In the genomic region with DNA sequence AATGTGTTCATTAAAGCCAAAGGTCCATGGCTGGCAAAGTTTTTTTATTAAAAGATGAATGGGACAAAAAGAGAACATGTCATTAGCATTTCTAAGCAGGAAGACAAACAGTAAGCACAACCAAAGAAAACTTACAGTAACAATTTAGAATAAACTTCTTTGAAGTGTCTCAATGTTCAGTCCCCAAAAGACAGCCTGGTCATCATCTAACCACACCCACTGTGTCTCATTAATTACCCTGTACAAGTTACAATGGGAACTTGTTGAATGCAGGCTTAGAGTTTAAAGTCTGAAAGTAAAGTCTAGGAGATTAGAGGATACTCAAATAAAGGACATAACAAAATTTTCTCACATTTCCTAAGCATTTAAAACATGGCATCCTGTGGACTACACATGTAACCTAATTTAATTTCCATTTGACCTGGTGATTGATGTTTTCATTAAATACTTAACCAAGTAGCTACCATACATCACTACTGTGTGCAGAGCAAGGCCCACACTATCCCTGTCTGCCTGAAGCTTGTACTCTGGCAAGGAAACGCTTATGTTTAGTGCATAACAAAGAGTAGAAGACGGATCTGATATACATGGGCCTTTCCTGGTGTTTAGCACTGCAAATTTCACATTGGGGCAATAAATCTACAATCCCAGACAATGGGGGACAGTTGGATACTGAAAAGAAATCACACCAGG, we compare ENCODE assay signal across 19 mouse cellular contexts.
DNase-seq lines count a peak whose midpoint lies in the region; ATAC-seq and TF ChIP-seq lines count a peak whose summit lies in the region.
"Had no signal": no experiment of that assay in that cellular context is flagged by ENCODE, and none has a peak within 500 bp of the region (broad histone marks: within the 10 kb centered on the region; RNA-seq: fewer than 3 reads in every experiment).

No protein-coding gene starts in this region.

- no peaks in the 10 kb centered on the region for H3K9me3 ChIP-seq in forebrain, embryonic 14.5 days (replicated peaks; ENCODE audit: control insufficient read depth, low read length)
- no peaks in the 10 kb centered on the region for H3K9me3 ChIP-seq in forebrain, postnatal 0 days (ENCODE audit: low read length)
- no peaks in the 10 kb centered on the region for H3K9me3 ChIP-seq in midbrain, embryonic 10.5 days (replicated peaks)
- no peaks in the 10 kb centered on the region for H3K9me3 ChIP-seq in midbrain, postnatal 0 days (ENCODE audit: low read length)
- H3K9me3 ChIP-seq in neural tube, embryonic 11.5 days (ENCODE audit: control insufficient read depth, low read length): no peaks in the 10 kb centered on the region
- H3K9me3 ChIP-seq in neural tube, embryonic 14.5 days (ENCODE audit: control insufficient read depth, low read length): no peaks in the 10 kb centered on the region
- H3K9me3 ChIP-seq: embryonic facial prominence, embryonic 12.5 days; heart, embryonic 13.5 days; intestine, embryonic 15.5 days had no signal

- no peak overlapping the region for H3K4me2 ChIP-seq in forebrain, embryonic 14.5 days (ENCODE audit: low read length)
- H3K4me2 ChIP-seq in forebrain, postnatal 0 days (ENCODE audit: low read depth): no peak overlapping the region
- H3K4me2 ChIP-seq in midbrain, postnatal 0 days (ENCODE audit: low read depth, low read length, poor library complexity, severe bottlenecking): no peak overlapping the region
- H3K4me2 ChIP-seq in neural tube, embryonic 11.5 days (ENCODE audit: low read depth): no peak overlapping the region
- no peak overlapping the region for H3K4me2 ChIP-seq in neural tube, embryonic 14.5 days (ENCODE audit: low read depth, low read length)
- H3K4me2 ChIP-seq: embryonic facial prominence, embryonic 12.5 days; heart, embryonic 13.5 days; intestine, embryonic 15.5 days had no signal

- H3K4me3 ChIP-seq in forebrain, embryonic 14.5 days (ENCODE audit: low read depth, low read length): no peak overlapping the region
- no peak overlapping the region for H3K4me3 ChIP-seq in forebrain, postnatal 0 days (ENCODE audit: low read depth, low read length)
- H3K4me3 ChIP-seq in midbrain, embryonic 10.5 days: no peak overlapping the region
- H3K4me3 ChIP-seq in midbrain, postnatal 0 days (ENCODE audit: low read depth, low read length): no peak overlapping the region
- no peak overlapping the region for H3K4me3 ChIP-seq in neural tube, embryonic 11.5 days (ENCODE audit: low read depth, low read length)
- H3K4me3 ChIP-seq in neural tube, embryonic 14.5 days (ENCODE audit: low read depth, low read length): no peak overlapping the region
- H3K4me3 ChIP-seq: embryonic facial prominence, embryonic 12.5 days; heart, embryonic 13.5 days; intestine, embryonic 15.5 days had no signal

- no peaks in the 10 kb centered on the region; the same call in 1 of the 2 replicates for H3K27me3 ChIP-seq in forebrain, embryonic 14.5 days (replicated peaks; ENCODE audit: control insufficient read depth, insufficient read depth, low read length)
- H3K27me3 ChIP-seq in forebrain, postnatal 0 days (ENCODE audit: insufficient read depth, low read length): no peaks in the 10 kb centered on the region
- no peaks in the 10 kb centered on the region for H3K27me3 ChIP-seq in midbrain, embryonic 10.5 days (ENCODE audit: low read depth, poor library complexity, severe bottlenecking)
- no peaks in the 10 kb centered on the region for H3K27me3 ChIP-seq in midbrain, postnatal 0 days (ENCODE audit: insufficient read depth, low read length)
- no peaks in the 10 kb centered on the region for H3K27me3 ChIP-seq in neural tube, embryonic 11.5 days (ENCODE audit: control insufficient read depth, insufficient read depth, low read length)
- no peaks in the 10 kb centered on the region for H3K27me3 ChIP-seq in neural tube, embryonic 14.5 days (ENCODE audit: control insufficient read depth, insufficient read depth, low read length)
- H3K27me3 ChIP-seq: embryonic facial prominence, embryonic 12.5 days; heart, embryonic 13.5 days; intestine, embryonic 15.5 days had no signal

- TF ChIP-seq CTCF in forebrain, postnatal 0 days (IDR thresholded peaks at IDR 0.05; ENCODE audit: low read depth): no peak
- TF ChIP-seq CTCF in midbrain, postnatal 0 days (IDR thresholded peaks at IDR 0.05): no peak

- H3K36me3 ChIP-seq in forebrain, embryonic 14.5 days (ENCODE audit: control insufficient read depth, insufficient read depth, low read length): no peaks in the 10 kb centered on the region
- no peaks in the 10 kb centered on the region for H3K36me3 ChIP-seq in forebrain, postnatal 0 days (ENCODE audit: insufficient read depth)
- no peaks in the 10 kb centered on the region for H3K36me3 ChIP-seq in midbrain, embryonic 10.5 days
- H3K36me3 ChIP-seq in midbrain, postnatal 0 days (ENCODE audit: insufficient read depth, low read length): no peaks in the 10 kb centered on the region
- H3K36me3 ChIP-seq in neural tube, embryonic 11.5 days (ENCODE audit: control insufficient read depth, insufficient read depth, low read length): no peaks in the 10 kb centered on the region
- H3K36me3 ChIP-seq in neural tube, embryonic 14.5 days (ENCODE audit: control insufficient read depth, insufficient read depth, low read length): no peaks in the 10 kb centered on the region
- H3K36me3 ChIP-seq: embryonic facial prominence, embryonic 12.5 days; heart, embryonic 13.5 days; intestine, embryonic 15.5 days had no signal

- 5% methylated on average over 2 of the region's 2 CpGs for WGBS in forebrain, embryonic 14.5 days
- 14% methylated on average over 2 of the region's 2 CpGs for WGBS in forebrain, postnatal 0 days
- 44% methylated on average over 2 of the region's 2 CpGs for WGBS in midbrain, embryonic 10.5 days
- 32% methylated on average over 2 of the region's 2 CpGs for WGBS in midbrain, postnatal 0 days
- 30% methylated on average over 2 of the region's 2 CpGs for WGBS in neural tube, embryonic 11.5 days
- WGBS in neural tube, embryonic 14.5 days: 16% methylated on average over 2 of the region's 2 CpGs

- H3K27ac ChIP-seq in forebrain, embryonic 14.5 days (ENCODE audit: low read depth, low read length): no peak overlapping the region
- H3K27ac ChIP-seq in forebrain, postnatal 0 days (ENCODE audit: low read depth, low read length): no peak overlapping the region
- peak overlapping the region; percentile 73 for H3K27ac ChIP-seq in midbrain, embryonic 10.5 days (replicated peaks)
- no peak overlapping the region for H3K27ac ChIP-seq in midbrain, postnatal 0 days (ENCODE audit: low read depth, low read length)
- H3K27ac ChIP-seq in neural tube, embryonic 11.5 days (ENCODE audit: low read depth, low read length): no peak overlapping the region
- no peak overlapping the region for H3K27ac ChIP-seq in neural tube, embryonic 14.5 days (ENCODE audit: low read depth, low read length)
- H3K27ac ChIP-seq: embryonic facial prominence, embryonic 12.5 days; heart, embryonic 13.5 days; intestine, embryonic 15.5 days had no signal

- ATAC-seq in forebrain, embryonic 14.5 days: peak; percentile 62
- ATAC-seq in forebrain, postnatal 0 days: no peak
- ATAC-seq in midbrain, postnatal 0 days (ENCODE audit: low FRiP score): no peak
- ATAC-seq in neural tube, embryonic 11.5 days (ENCODE audit: insufficient read depth, low FRiP score, low TSS enrichment): peak; percentile 78
- peak; percentile 51; the same call in 1 of the 2 replicates for ATAC-seq in neural tube, embryonic 14.5 days (ENCODE audit: low read depth)
- ATAC-seq: intestine, embryonic 15.5 days had no signal

- no peaks in the 10 kb centered on the region; the same call in 1 of the 2 replicates for H3K4me1 ChIP-seq in forebrain, embryonic 14.5 days (ENCODE audit: control insufficient read depth, insufficient read depth, low read length)
- H3K4me1 ChIP-seq in forebrain, postnatal 0 days (ENCODE audit: insufficient read depth): no peaks in the 10 kb centered on the region
- H3K4me1 ChIP-seq in midbrain, embryonic 10.5 days: peaks cover 28% of the 10 kb centered on the region
- no peaks in the 10 kb centered on the region for H3K4me1 ChIP-seq in midbrain, postnatal 0 days (ENCODE audit: insufficient read depth, low read length)
- peaks cover 4% of the 10 kb centered on the region; the same call in 1 of the 2 replicates for H3K4me1 ChIP-seq in neural tube, embryonic 11.5 days (ENCODE audit: control insufficient read depth, insufficient read depth, low read length)
- H3K4me1 ChIP-seq in neural tube, embryonic 14.5 days (ENCODE audit: control insufficient read depth, insufficient read depth, low read length): no peaks in the 10 kb centered on the region
- H3K4me1 ChIP-seq: embryonic facial prominence, embryonic 12.5 days; heart, embryonic 13.5 days; intestine, embryonic 15.5 days had no signal

- H3K9ac ChIP-seq in forebrain, embryonic 14.5 days (ENCODE audit: low read length): no peak overlapping the region
- no peak overlapping the region for H3K9ac ChIP-seq in forebrain, postnatal 0 days
- no peak overlapping the region for H3K9ac ChIP-seq in midbrain, postnatal 0 days (replicated peaks; ENCODE audit: low read length, poor library complexity, severe bottlenecking)
- no peak overlapping the region for H3K9ac ChIP-seq in neural tube, embryonic 11.5 days (ENCODE audit: low read length)
- no peak overlapping the region for H3K9ac ChIP-seq in neural tube, embryonic 14.5 days (replicated peaks; ENCODE audit: low read depth, low read length)
- H3K9ac ChIP-seq: embryonic facial prominence, embryonic 12.5 days; heart, embryonic 13.5 days; intestine, embryonic 15.5 days had no signal

- DNase-seq in forebrain, embryonic 14.5 days (ENCODE audit: low spot score): peak; percentile 43
- no peak for DNase-seq in forebrain, postnatal 0 days
- DNase-seq in midbrain, embryonic 10.5 days (ENCODE audit: low spot score): no peak
- DNase-seq in midbrain, postnatal 0 days (ENCODE audit: low spot score): no peak
- DNase-seq in neural tube, embryonic 11.5 days (ENCODE audit: low spot score): no peak
- no peak for DNase-seq in neural tube, embryonic 10.5 days (ENCODE audit: extremely low spot score, low spot score)
- no peak for DNase-seq in cerebellum, adult 11 months
- DNase-seq: adrenal gland, adult 2 months; adrenal gland, postnatal 25 days; cerebellum, adult 11-12 months; cerebellum, adult 9-10 months; cerebellum, postnatal 25 days; gastrocnemius, postnatal 36 days; heart, adult 11 months; heart, postnatal 4 days had no signal

Comparison
In these comparisons a context has a peak if more than half of its experiments do, and no peak if none do; other contexts are left out.
1. ATAC-seq: peak in forebrain, embryonic 14.5 days (single experiment), neural tube, embryonic 11.5 days (single experiment) and neural tube, embryonic 14.5 days (single experiment); none in forebrain, postnatal 0 days (single experiment) and midbrain, postnatal 0 days (single experiment).